Mouse (Mus musculus) CH12.LX (cell line): ENCODE measurements around the gene Atp13a2. TPM values are rescaled to one million over a fixed set of nuclear protein-coding genes. Genes with fewer than 3 reads are reported as not detected.

Experiments
- DNase-seq: peaks from one replicate; pipeline ENCODE4 v3.0.0-alpha.2; 2013; ENCODE audit errors: extremely low read depth
- H3K27ac ChIP-seq: 2 replicates; pipeline ENCODE4 v1.5.1; 2012; ENCODE audit warnings: low read depth, mild to moderate bottlenecking, control low read depth, moderate library complexity; ENCODE audit not compliant: insufficient read depth
- H3K27me3 ChIP-seq: replicated peaks from 2 replicates; pipeline ENCODE3; 2012; ENCODE audit warnings: inconsistent platforms
- H3K36me3 ChIP-seq, 2 experiments: replicated peaks in 1 of 2; 2 replicates each; pipeline versions ENCODE3 to v1.6.1; 2012; ENCODE audit warnings: inconsistent platforms in 1 of 2, low read length in 1 of 2, mild to moderate bottlenecking in 1 of 2, mixed read lengths in 1 of 2, moderate library complexity in 1 of 2; ENCODE audit not compliant: control insufficient read depth in 1 of 2, insufficient read depth in 1 of 2
- H3K4me1 ChIP-seq, 2 experiments: 2 replicates each; pipeline ENCODE4 v1.6.1; 2012; ENCODE audit warnings: inconsistent platforms in 1 of 2, moderate library complexity in 1 of 2; ENCODE audit not compliant: insufficient read depth in 2 of 2, control insufficient read depth in 1 of 2
- H3K4me2 ChIP-seq: 2 replicates; pipeline ENCODE4 v1.6.1; 2012; ENCODE audit warnings: low read depth, mild to moderate bottlenecking, control low read depth; ENCODE audit not compliant: poor library complexity, insufficient read depth, severe bottlenecking
- H3K4me3 ChIP-seq, 3 experiments: fragments of 150-350 bp in 1 of 3; sonication (generic) in 1 of 3; replicated peaks in 1 of 3; 2 replicates each; pipeline versions ENCODE3 to v1.5.1; 2011 to 2012; ENCODE audit warnings: low read depth in 2 of 3, low read length in 2 of 3, mild to moderate bottlenecking in 2 of 3, moderate library complexity in 2 of 3, control low read depth in 1 of 3, improper control_type of control experiment in 1 of 3, inconsistent platforms in 1 of 3, mixed read lengths in 1 of 3; ENCODE audit not compliant: poor library complexity in 1 of 3
- H3K79me2 ChIP-seq: replicated peaks from 2 replicates; pipeline ENCODE4 v1.6.1; 2012; ENCODE audit warnings: mild to moderate bottlenecking, moderate library complexity; ENCODE audit not compliant: control insufficient read depth, poor library complexity, insufficient read depth, severe bottlenecking; ENCODE audit errors: extremely low read depth
- H3K9ac ChIP-seq: 2 replicates; pipeline ENCODE4 v1.6.1; 2012; ENCODE audit warnings: low read depth, mild to moderate bottlenecking, control low read depth, moderate library complexity; ENCODE audit not compliant: insufficient read depth
- H3K9me3 ChIP-seq: replicated peaks from 2 replicates; pipeline ENCODE3; 2012; ENCODE audit warnings: low read length, inconsistent platforms, mixed read lengths
- CHD1 ChIP-seq: IDR thresholded peaks from 2 replicates; pipeline ENCODE4 v1.6.1; 2012; ENCODE audit warnings: low read depth, low read length, improper control_type of control experiment, inconsistent platforms
- CTCF ChIP-seq, 2 experiments: IDR thresholded peaks in 1 of 2; conservative IDR thresholded peaks in 1 of 2; 2 replicates each; pipeline ENCODE4 v1.5.1; 2011 to 2012; ENCODE audit warnings: low read depth in 2 of 2, low read length in 2 of 2, improper control_type of control experiment in 1 of 2, inconsistent platforms in 1 of 2, mild to moderate bottlenecking in 1 of 2, moderate library complexity in 1 of 2
- E2F4 ChIP-seq: IDR thresholded peaks from 2 replicates; pipeline ENCODE4 v1.6.1; 2011; ENCODE audit warnings: low read depth, low read length, improper control_type of control experiment; ENCODE audit not compliant: insufficient replicate concordance
- ETS1 ChIP-seq: conservative IDR thresholded peaks from 2 replicates; pipeline ENCODE4 v1.6.1; 2012; ENCODE audit warnings: low read depth, mild to moderate bottlenecking, inconsistent platforms, low read length, improper control_type of control experiment, moderate library complexity
- GABPA ChIP-seq: IDR thresholded peaks from 2 replicates; pipeline ENCODE4 v1.6.1; 2012; ENCODE audit warnings: low read depth, low read length, improper control_type of control experiment, inconsistent platforms; ENCODE audit not compliant: insufficient replicate concordance
- HCFC1 ChIP-seq: IDR thresholded peaks from 2 replicates; pipeline ENCODE4 v1.6.1; 2012; ENCODE audit warnings: low read depth, mild to moderate bottlenecking, inconsistent platforms, low read length, improper control_type of control experiment
- IRF4 ChIP-seq: IDR thresholded peaks from 2 replicates; pipeline ENCODE4 v1.6.1; 2014; ENCODE audit warnings: low read depth, mild to moderate bottlenecking, inconsistent platforms, low read length, improper control_type of control experiment
- JUN ChIP-seq: IDR thresholded peaks from 2 replicates; pipeline ENCODE4 v1.6.1; 2011; ENCODE audit warnings: low read depth, mild to moderate bottlenecking, low read length, improper control_type of control experiment, moderate library complexity; ENCODE audit not compliant: insufficient read depth
- MAFK ChIP-seq: IDR thresholded peaks from 2 replicates; pipeline ENCODE4 v1.6.1; 2011; ENCODE audit warnings: low read length, improper control_type of control experiment; ENCODE audit not compliant: insufficient replicate concordance
- MAZ ChIP-seq: IDR thresholded peaks from 2 replicates; pipeline ENCODE4 v1.6.1; 2012; ENCODE audit warnings: low read depth, mild to moderate bottlenecking, inconsistent platforms, low read length, improper control_type of control experiment, moderate library complexity
- MXI1 ChIP-seq: IDR thresholded peaks from 2 replicates; pipeline ENCODE4 v1.6.1; 2011; ENCODE audit warnings: mild to moderate bottlenecking, low read depth, low read length, improper control_type of control experiment
- MYC ChIP-seq: IDR thresholded peaks from 2 replicates; pipeline ENCODE4 v1.6.1; 2011; ENCODE audit warnings: low read depth, mild to moderate bottlenecking, improper control_type of control experiment, low read length
- NELFE ChIP-seq: IDR thresholded peaks from 2 replicates; pipeline ENCODE4 v1.6.1; 2011; ENCODE audit warnings: low read depth, low read length, improper control_type of control experiment
- PAX5 ChIP-seq: IDR thresholded peaks from 2 replicates; pipeline ENCODE4 v1.6.1; 2012; ENCODE audit warnings: low read length, inconsistent platforms, mixed read lengths
- POLR2A ChIP-seq: IDR thresholded peaks from 2 replicates; pipeline ENCODE4 v1.6.1; 2011; ENCODE audit warnings: low read depth, mild to moderate bottlenecking, improper control_type of control experiment, low read length
- RAD21 ChIP-seq: IDR thresholded peaks from 2 replicates; pipeline ENCODE4 v1.6.1; 2011; ENCODE audit warnings: low read depth, mild to moderate bottlenecking, low read length, improper control_type of control experiment, moderate library complexity
- RCOR1 ChIP-seq: conservative IDR thresholded peaks from 2 replicates; pipeline ENCODE4 v1.6.1; 2012; ENCODE audit warnings: low read depth, mild to moderate bottlenecking, inconsistent platforms, low read length, improper control_type of control experiment
- SIN3A ChIP-seq: IDR thresholded peaks from 2 replicates; pipeline ENCODE4 v1.6.1; 2012; ENCODE audit warnings: low read length, improper control_type of control experiment, inconsistent platforms
- TBP ChIP-seq: conservative IDR thresholded peaks from 2 replicates; pipeline ENCODE4 v1.6.1; 2011; ENCODE audit warnings: low read depth, low read length, improper control_type of control experiment
- UBTF ChIP-seq: IDR thresholded peaks from 2 replicates; pipeline ENCODE4 v1.6.1; 2012; ENCODE audit warnings: low read depth, mild to moderate bottlenecking, inconsistent platforms, low read length, improper control_type of control experiment, moderate library complexity
- USF1 ChIP-seq: IDR thresholded peaks from 2 replicates; pipeline ENCODE4 v1.6.1; 2014; ENCODE audit warnings: low read depth, mild to moderate bottlenecking, inconsistent platforms, low read length, improper control_type of control experiment
- USF2 ChIP-seq: conservative IDR thresholded peaks from 2 replicates; pipeline ENCODE4 v1.6.1; 2011; ENCODE audit warnings: low read depth, low read length, improper control_type of control experiment
- ZMIZ1 ChIP-seq: IDR thresholded peaks from 2 replicates; pipeline ENCODE4 v1.6.1; 2012; ENCODE audit warnings: low read depth, mild to moderate bottlenecking, inconsistent platforms, low read length, improper control_type of control experiment
- ZNF384 ChIP-seq: IDR thresholded peaks from 2 replicates; pipeline ENCODE4 v1.6.1; 2012; ENCODE audit warnings: low read depth, low read length, improper control_type of control experiment, inconsistent platforms
- dilution Hi-C: fragments of 300-500 bp; cut with MboI; formaldehyde crosslinking; loops from 2 replicates; pipeline ENCODE4 v1.14.3; 2020; ENCODE audit warnings: low sequenced_read_pairs; ENCODE audit not compliant: extremely low pct_unique_long_range_greater_than_20kb, extremely low pct_ligation_motif_present
- in situ Hi-C: fragments of 300-500 bp; cut with MboI; formaldehyde crosslinking; loops from 3 replicates; pipeline ENCODE4 v1.14.3; 2019; ENCODE audit warnings: low sequenced_read_pairs, low pct_ligation_motif_present, low pct_unique_long_range_greater_than_20kb, mixed read lengths
- polyA plus RNA-seq: library from polyadenylated mRNA; unstranded; fragments of >175 nt; gene quantifications from 2 replicates; pipeline ENCODE4 v1.2.1, GENCODE M21; 2012; ENCODE audit warnings: low read depth; ENCODE audit not compliant: insufficient read length
- total RNA-seq, 2 experiments: library from RNA; depleted of rRNA; stranded (reverse); fragments of 300-350 nt in 1 of 2; fragments of >200 nt in 1 of 2; gene quantifications; 2 replicates each; pipeline ENCODE4 v1.2.3; 2012 to 2014

Gene Atp13a2
- total and polyA plus RNA-seq, 3 experiments = 22.2 to 54.7 (median 48.5) TPM

GRCm38 (mm10) chr4:141017657-141018436 lies 31.2 kb downstream of the Atp13a2 start:
- no peak for DNase-seq
- no peak overlapping the region for H3K4me2 ChIP-seq
- H3K27me3 ChIP-seq = no peaks in the 10 kb centered on the region
- H3K9me3 ChIP-seq = no peaks in the 10 kb centered on the region
- dilution Hi-C loops (no loop called here), in situ Hi-C loops (no loop called here)
- no peak overlapping the region for H3K27ac ChIP-seq
- H3K4me3 ChIP-seq = no peak overlapping the region
- H3K79me2 ChIP-seq = no peaks in the 10 kb centered on the region
- H3K36me3 ChIP-seq = peaks cover 0 to 62% of the 10 kb centered on the region in 2 experiments
- peaks cover 2 to 5% of the 10 kb centered on the region in 2 experiments; a peak in 2 of 4 replicates for H3K4me1 ChIP-seq
- TF ChIP-seq MAFK (no peak), JUN (no peak), CHD1 (no peak), USF1 (no peak), MAZ (no peak), ZNF384 (no peak), E2F4 (no peak), IRF4 (no peak), GABPA (no peak), PAX5 (no peak), POLR2A (no peak), CTCF (conservative IDR thresholded peaks at IDR 0.05 in 1 of 2, IDR thresholded peaks at IDR 0.05 in 1 of 2; ENCODE audit: low read depth in 2 of 2, low read length in 2 of 2) (no peak), UBTF (no peak), NELFE (no peak), RAD21 (no peak), TBP (no peak), MXI1 (no peak)
- H3K9ac ChIP-seq = no peak overlapping the region

GRCm38 (mm10) chr4:141020220-141020619 lies 33.5 kb downstream of the Atp13a2 start:
- in situ Hi-C loops (loop anchor here (5.0 kb wide), 1 partner anchor 48 kb away; no protein-coding TSS in a partner anchor), dilution Hi-C loops (no loop called here)
- H3K9me3 ChIP-seq = no peaks in the 10 kb centered on the region
- no peak for DNase-seq
- no peak overlapping the region for H3K27ac ChIP-seq
- peaks cover 2 to 5% of the 10 kb centered on the region in 2 experiments; a peak in 2 of 4 replicates for H3K4me1 ChIP-seq
- H3K36me3 ChIP-seq = peaks cover 0 to 78% of the 10 kb centered on the region in 2 experiments
- no peaks in the 10 kb centered on the region for H3K27me3 ChIP-seq
- TF ChIP-seq RCOR1 (no peak), UBTF (no peak), NELFE (no peak), USF2 (no peak), ZMIZ1 (no peak), GABPA (no peak), PAX5 (no peak), MXI1 (no peak), POLR2A (no peak), ETS1 (no peak), SIN3A (no peak), JUN (no peak), CHD1 (no peak), MYC (no peak), HCFC1 (no peak)
- no peaks in the 10 kb centered on the region for H3K79me2 ChIP-seq
- no peak overlapping the region for H3K9ac ChIP-seq
- H3K4me2 ChIP-seq = no peak overlapping the region
- no peak overlapping the region for H3K4me3 ChIP-seq
